Mouse (Mus musculus): ENCODE data around the gene Gja4. TPM values are rescaled to one million over a fixed set of nuclear protein-coding genes. Genes with fewer than 3 reads are reported as not detected.

Gene Gja4
- 10.6 and 11.3 TPM in 2 replicates for polyA plus RNA-seq (2016; fragmentation: Nextera tagmentation; extraction: Ambion mirVana)

GRCm38 (mm10) chr4:127313861-127314260, at the start of gene Gja4:
Gene Gja4 (minus strand): TSS chr4:127314039.
- 1% methylated on average over 25 of the region's 25 CpGs for WGBS
- peaks cover 44% of the 10 kb centered on the region for H3K27me3 ChIP-seq
- ATAC-seq (ENCODE audit: low FRiP score) = peak; percentile 80
- peak within 1 kb of the TSS; percentile 47 for H3K4me3 ChIP-seq (replicated peaks)
- H3K9ac ChIP-seq = peak within 1 kb of the TSS; percentile 50
- no peaks in the 10 kb centered on the region for H3K9me3 ChIP-seq
- peak within 1 kb of the TSS; percentile 86 for H3K4me2 ChIP-seq
- no peak within 1 kb of the TSS for H3K27ac ChIP-seq
- no peaks in the 10 kb centered on the region for H3K36me3 ChIP-seq (replicated peaks)
- H3K4me1 ChIP-seq = peaks cover 17% of the 10 kb centered on the region

GRCm38 (mm10) chr4:127363331-127363730, 49.5 kb upstream of the Gja4 start:
- no peaks in the 10 kb centered on the region for H3K36me3 ChIP-seq (replicated peaks)
- no peak for ATAC-seq (ENCODE audit: low FRiP score)
- 71% methylated on average over 4 of the region's 4 CpGs for WGBS

DNA sequence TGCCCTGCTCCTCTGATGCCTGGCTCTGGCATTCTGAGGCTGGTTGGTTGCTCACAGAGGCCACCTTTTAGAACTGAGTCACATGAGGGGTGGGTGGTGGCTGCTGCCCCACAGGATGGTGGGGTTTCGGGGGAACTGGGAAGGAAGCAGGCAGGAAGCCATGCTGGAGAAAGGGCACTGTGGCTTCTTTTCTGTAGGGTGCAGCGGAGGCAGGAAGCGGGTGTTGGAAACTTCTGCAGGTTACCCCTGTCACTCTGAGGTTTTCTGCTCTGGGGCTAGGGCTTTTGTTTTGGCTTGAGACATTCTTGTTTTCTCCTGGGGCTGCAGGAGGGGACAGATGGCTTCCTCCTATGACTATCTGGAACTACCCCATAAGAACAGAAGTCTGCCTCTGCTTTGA, 48.7 kb upstream of the Gja4 start:
- Histone ChIP-seq H3K9ac (no peak overlapping the region), H3K36me3 (replicated peaks) (no peaks in the 10 kb centered on the region), H3K9me3 (no peaks in the 10 kb centered on the region), H3K4me2 (no peak overlapping the region), H3K4me1 (peaks cover 9% of the 10 kb centered on the region), H3K27ac (no peak overlapping the region), H3K27me3 (peaks cover 7% of the 10 kb centered on the region; the same call in 1 of the 2 replicates), H3K4me3 (replicated peaks) (no peak overlapping the region)
- ATAC-seq (ENCODE audit: low FRiP score) = no peak
- 89% methylated on average over 3 of the region's 3 CpGs for WGBS

More at GRCm38 (mm10) chr4:127363331-127363730, 49.5 kb upstream of the Gja4 start:
- H3K4me3 ChIP-seq (replicated peaks) = no peak overlapping the region
- no peak overlapping the region for H3K4me2 ChIP-seq
- H3K9me3 ChIP-seq = no peaks in the 10 kb centered on the region
- H3K4me1 ChIP-seq = peaks cover 12% of the 10 kb centered on the region
- no peak overlapping the region for H3K27ac ChIP-seq
- H3K9ac ChIP-seq = no peak overlapping the region
- peaks cover 4% of the 10 kb centered on the region; the same call in 1 of the 2 replicates for H3K27me3 ChIP-seq

- no peaks in the 10 kb centered on the region for H3K9me3 ChIP-seq
- no peak within 1 kb of the TSS for H3K4me3 ChIP-seq (replicated peaks)
- 33% methylated on average over 5 of the region's 5 CpGs for WGBS
- no peak within 1 kb of the TSS for H3K27ac ChIP-seq
- ATAC-seq (ENCODE audit: low FRiP score) = no peak
- no peak within 1 kb of the TSS for H3K4me2 ChIP-seq
- H3K27me3 ChIP-seq = peaks cover 19% of the 10 kb centered on the region; the same call in 1 of the 2 replicates
- H3K9ac ChIP-seq = no peak within 1 kb of the TSS
- peaks cover 12% of the 10 kb centered on the region for H3K4me1 ChIP-seq
- H3K36me3 ChIP-seq (replicated peaks) = no peaks in the 10 kb centered on the region
Measured at GRCm38 (mm10) chr4:127358018-127358417, 44.2 kb upstream of the Gja4 start, which contains the start of gene Gjb5. Gene Gjb5 (minus strand): TSS chr4:127358181.

DNA sequence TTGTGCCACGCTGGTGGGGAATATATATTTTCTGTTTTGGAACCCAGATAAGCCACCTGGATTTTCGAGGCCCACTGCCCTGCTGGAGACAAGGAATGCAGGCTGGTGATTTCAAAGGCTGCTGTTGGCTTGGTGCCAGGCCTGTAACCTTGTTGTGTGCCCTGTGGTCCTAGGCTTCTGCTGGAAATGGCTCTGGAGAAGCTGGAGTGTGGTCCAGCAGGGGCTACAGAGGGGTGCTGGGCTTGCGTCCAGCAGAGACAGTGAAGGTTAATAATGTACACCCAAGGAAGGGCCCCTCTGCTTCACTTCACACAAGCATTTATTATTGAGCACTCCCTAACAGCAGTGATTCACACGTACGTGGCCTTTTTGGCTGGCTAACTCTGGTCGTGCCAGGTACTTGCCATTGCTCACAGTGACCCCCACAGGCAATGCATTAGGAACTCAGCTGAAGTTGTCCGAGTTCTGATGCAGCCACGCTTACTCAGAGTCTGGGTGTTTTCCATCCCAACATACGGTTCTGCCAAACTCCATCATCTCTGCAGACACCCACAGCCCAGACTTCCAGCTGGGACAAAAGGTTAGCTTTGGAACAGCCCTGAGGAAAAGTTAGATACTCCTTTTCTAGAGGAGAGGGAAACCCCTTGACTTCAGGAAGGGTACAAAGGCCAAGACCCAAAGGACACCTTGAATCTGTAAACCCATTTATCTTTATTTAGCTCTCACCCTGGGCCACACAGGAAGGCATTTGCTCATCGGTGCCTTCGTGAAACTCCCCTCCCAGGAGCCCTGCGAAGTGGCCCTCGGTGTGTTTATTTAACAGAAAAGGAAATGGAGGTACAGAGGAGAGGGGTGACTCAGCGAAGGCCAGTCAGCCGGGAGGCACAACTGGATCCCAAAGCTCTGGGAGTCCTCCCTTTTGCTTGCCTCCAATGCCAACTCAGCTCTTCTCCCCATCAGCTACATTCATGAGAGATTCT, 41.0 kb upstream of the Gja4 start:
- Histone ChIP-seq H3K27ac (no peak overlapping the region), H3K9ac (no peak overlapping the region), H3K4me3 (replicated peaks) (no peak overlapping the region), H3K36me3 (replicated peaks) (no peaks in the 10 kb centered on the region), H3K27me3 (peaks cover 19% of the 10 kb centered on the region; the same call in 1 of the 2 replicates), H3K9me3 (no peaks in the 10 kb centered on the region), H3K4me1 (peaks cover 12% of the 10 kb centered on the region), H3K4me2 (no peak overlapping the region)
- 77% methylated on average over 15 of the region's 15 CpGs for WGBS
- no peak for ATAC-seq (ENCODE audit: low FRiP score)

- H3K36me3 ChIP-seq (replicated peaks) = no peaks in the 10 kb centered on the region
- WGBS = 38% methylated on average over 8 of the region's 8 CpGs
- no peak within 1 kb of the TSS for H3K4me2 ChIP-seq
- no peak for ATAC-seq (ENCODE audit: low FRiP score)
- no peak within 1 kb of the TSS for H3K27ac ChIP-seq
- H3K4me1 ChIP-seq = peaks cover 12% of the 10 kb centered on the region
- no peak within 1 kb of the TSS for H3K4me3 ChIP-seq (replicated peaks)
- H3K9me3 ChIP-seq = no peaks in the 10 kb centered on the region
- peaks cover 19% of the 10 kb centered on the region; the same call in 1 of the 2 replicates for H3K27me3 ChIP-seq
- no peak within 1 kb of the TSS for H3K9ac ChIP-seq
Measured at GRCm38 (mm10) chr4:127353951-127354438, 40.2 kb upstream of the Gja4 start, which contains the start of gene Gjb4. Gene Gjb4 (minus strand): TSS chr4:127354081.

- WGBS = 29% methylated on average over 1 of the region's 1 CpGs
- Histone ChIP-seq H3K4me3 (replicated peaks) (no peak overlapping the region), H3K36me3 (replicated peaks) (no peaks in the 10 kb centered on the region), H3K9ac (no peak overlapping the region), H3K27me3 (peaks cover 12% of the 10 kb centered on the region; the same call in 1 of the 2 replicates), H3K27ac (no peak overlapping the region), H3K4me2 (no peak overlapping the region), H3K4me1 (peaks cover 12% of the 10 kb centered on the region), H3K9me3 (no peaks in the 10 kb centered on the region)
- ATAC-seq (ENCODE audit: low FRiP score) = no peak
Measured at GRCm38 (mm10) chr4:127352594-127352993, 38.8 kb upstream of the Gja4 start.

GRCm38 (mm10) chr4:127349560-127350300, 35.9 kb upstream of the Gja4 start:
- Histone ChIP-seq H3K4me3 (replicated peaks) (no peak overlapping the region), H3K36me3 (replicated peaks) (no peaks in the 10 kb centered on the region), H3K27me3 (0 out of 2 replicates have a peak, but pooled peaks cover 4% of the 10 kb centered on the region), H3K4me2 (no peak overlapping the region), H3K4me1 (peaks cover 10% of the 10 kb centered on the region), H3K9me3 (no peaks in the 10 kb centered on the region), H3K27ac (no peak overlapping the region), H3K9ac (no peak overlapping the region)
- 70% methylated on average over 4 of the region's 4 CpGs for WGBS
- no peak for ATAC-seq (ENCODE audit: low FRiP score)

DNA sequence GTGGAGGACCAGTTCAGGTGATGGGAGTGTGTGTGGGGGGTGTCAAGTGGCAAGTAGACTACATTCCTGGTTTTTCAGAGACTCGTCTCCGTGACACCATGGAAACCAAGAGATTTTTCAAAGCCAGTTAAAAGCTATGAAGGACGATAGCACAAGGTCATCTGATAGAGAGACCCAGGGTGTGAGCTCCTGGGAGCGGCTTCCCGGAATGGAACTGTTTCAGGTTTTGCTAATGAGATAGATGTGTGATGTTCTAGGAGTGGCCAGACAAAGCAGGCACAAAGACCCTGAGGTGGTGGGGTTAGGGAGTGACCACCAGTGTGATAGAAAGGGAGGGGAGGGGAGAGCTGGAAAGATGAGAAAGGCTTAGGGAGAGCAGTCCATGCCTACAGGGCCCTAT, 31.2 kb upstream of the Gja4 start:
- ATAC-seq (ENCODE audit: low FRiP score) = no peak
- H3K27ac ChIP-seq = no peak overlapping the region
- no peaks in the 10 kb centered on the region for H3K4me1 ChIP-seq
- no peaks in the 10 kb centered on the region for H3K9me3 ChIP-seq
- H3K36me3 ChIP-seq (replicated peaks) = no peaks in the 10 kb centered on the region
- WGBS = 89% methylated on average over 5 of the region's 5 CpGs
- no peaks in the 10 kb centered on the region for H3K27me3 ChIP-seq
- no peak overlapping the region for H3K4me3 ChIP-seq (replicated peaks)
- H3K4me2 ChIP-seq = no peak overlapping the region
- no peak overlapping the region for H3K9ac ChIP-seq

- H3K9me3 ChIP-seq = no peaks in the 10 kb centered on the region
- no peak overlapping the region for H3K4me2 ChIP-seq
- H3K27ac ChIP-seq = no peak overlapping the region
- no peak overlapping the region for H3K4me3 ChIP-seq (replicated peaks)
- 69% methylated on average over 6 of the region's 6 CpGs for WGBS
- no peaks in the 10 kb centered on the region for H3K4me1 ChIP-seq
- no peak overlapping the region for H3K9ac ChIP-seq
- H3K27me3 ChIP-seq = no peaks in the 10 kb centered on the region
- no peaks in the 10 kb centered on the region for H3K36me3 ChIP-seq (replicated peaks)
- no peak for ATAC-seq (ENCODE audit: low FRiP score)
Measured at GRCm38 (mm10) chr4:127341372-127341771, 27.5 kb upstream of the Gja4 start.

DNA sequence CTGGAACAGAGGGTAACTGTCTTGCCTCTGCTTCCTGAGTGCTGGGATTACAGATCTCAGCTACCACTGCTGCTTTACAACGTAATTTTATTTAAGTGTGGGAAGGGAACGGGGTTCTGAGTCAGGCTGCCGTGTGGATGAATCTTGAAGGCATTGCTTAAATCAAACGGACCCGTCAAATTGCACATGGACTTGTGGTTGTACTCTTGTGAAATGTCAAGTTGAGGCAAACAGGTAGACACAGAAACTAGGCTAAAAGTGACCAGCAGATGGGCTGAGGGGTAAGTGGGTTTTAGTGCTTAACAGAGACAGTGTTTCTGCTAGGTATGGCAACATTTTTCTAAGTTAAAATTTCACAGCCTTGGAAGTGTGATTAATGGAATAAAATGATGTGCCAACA, 23.8 kb upstream of the Gja4 start:
- no peak overlapping the region for H3K4me2 ChIP-seq
- peaks cover 8% of the 10 kb centered on the region for H3K27me3 ChIP-seq
- H3K36me3 ChIP-seq (replicated peaks) = no peaks in the 10 kb centered on the region
- H3K9ac ChIP-seq = no peak overlapping the region
- H3K4me3 ChIP-seq (replicated peaks) = no peak overlapping the region
- 0 out of 2 replicates have a peak, but pooled peaks cover 2% of the 10 kb centered on the region for H3K4me1 ChIP-seq
- no peak overlapping the region for H3K27ac ChIP-seq
- WGBS = 89% methylated on average over 5 of the region's 5 CpGs
- no peaks in the 10 kb centered on the region for H3K9me3 ChIP-seq
- no peak for ATAC-seq (ENCODE audit: low FRiP score)

All from forebrain, embryonic 12.5 days (tissue).